Mouse (Mus musculus) liver, embryonic 14.5 days (tissue): ENCODE data around the gene Sema5a. TPM values are rescaled to one million over a fixed set of nuclear protein-coding genes. Genes with fewer than 3 reads are reported as not detected.

ENCODE experiments used
- ATAC-seq: fragments of 200-750 bp; cut with Nextera tagmentation; 2 replicates; pipeline ENCODE4 v1.8.0; 2017; ENCODE audit warnings: moderate number of reproducible peaks, mild to moderate bottlenecking, moderate library complexity; ENCODE audit not compliant: insufficient read depth
- DNase-seq, 3 experiments: peaks; one replicate each; pipeline ENCODE4 v3.0.0-alpha.2; 2012 to 2013; ENCODE audit warnings: low read depth in 3 of 3, low spot score in 3 of 3
- H3K27ac ChIP-seq: fragments of 300-500 bp; sonication (generic); 2 replicates; pipeline ENCODE4 v1.5.1; 2014; ENCODE audit warnings: moderate library complexity, mild to moderate bottlenecking, control low read depth, inconsistent platforms
- H3K27me3 ChIP-seq: fragments of 300-500 bp; sonication (generic); 2 replicates; pipeline ENCODE4 v1.6.1; 2014; ENCODE audit warnings: mild to moderate bottlenecking, low read length, moderate library complexity; ENCODE audit not compliant: control insufficient read depth, insufficient read depth
- H3K36me3 ChIP-seq: fragments of 300-500 bp; sonication (generic); replicated peaks from 2 replicates; pipeline ENCODE4 v1.6.1; 2014; ENCODE audit warnings: low read depth; ENCODE audit not compliant: control insufficient read depth, insufficient read depth
- H3K4me1 ChIP-seq, 2 experiments: fragments of 200-500 bp in 1 of 2; fragments of 300-500 bp in 1 of 2; sonication (generic) in 1 of 2; replicated peaks; 2 replicates each; pipeline ENCODE4 v1.6.1; 2012 to 2014; ENCODE audit warnings: antibody characterized with exemption in 1 of 2, inconsistent platforms in 1 of 2, low read length in 1 of 2; ENCODE audit not compliant: control insufficient read depth in 2 of 2, insufficient read depth in 2 of 2
- H3K4me2 ChIP-seq: fragments of 300-500 bp; sonication (generic); 2 replicates; pipeline ENCODE4 v1.6.1; 2014; ENCODE audit warnings: low read depth, mild to moderate bottlenecking, control low read depth, moderate library complexity
- H3K4me3 ChIP-seq, 2 experiments: fragments of 200-500 bp in 1 of 2; fragments of 300-500 bp in 1 of 2; sonication (generic) in 1 of 2; 2 replicates each; pipeline ENCODE4 v1.5.1; 2012 to 2014; ENCODE audit warnings: low read depth in 2 of 2, low read length in 2 of 2, mild to moderate bottlenecking in 2 of 2, control low read depth in 1 of 2, inconsistent platforms in 1 of 2, moderate library complexity in 1 of 2; ENCODE audit not compliant: insufficient read depth in 1 of 2
- H3K9ac ChIP-seq: fragments of 300-500 bp; sonication (generic); replicated peaks from 2 replicates; pipeline ENCODE4 v1.6.1; 2014; ENCODE audit warnings: mild to moderate bottlenecking, control low read depth, moderate library complexity
- H3K9me3 ChIP-seq: fragments of 300-500 bp; sonication (generic); 2 replicates; pipeline ENCODE4 v1.6.1; 2016; ENCODE audit warnings: low read length, mixed read lengths; ENCODE audit not compliant: control insufficient read depth
- CTCF ChIP-seq: IDR thresholded peaks from 2 replicates; pipeline ENCODE4 v1.5.1; 2016; ENCODE audit warnings: antibody characterized with exemption, low read depth, control low read depth
- EP300 ChIP-seq: IDR thresholded peaks from 2 replicates; pipeline ENCODE4 v1.6.1; 2016; ENCODE audit warnings: antibody characterized with exemption, low read depth
- WGBS: fragments of 180-500 bp; shearing (Covaris S2); extraction: QIAGEN DNeasy Blood & Tissue Kit; methylation state at CpG from one replicate; pipeline ENCODE4 v1.1.7; 2014; ENCODE audit not compliant: insufficient replicate concordance; 5-methylcytosine and 5-hydroxymethylcytosine counted together
- polyA plus RNA-seq, 2 experiments: library from polyadenylated mRNA; depleted of rRNA in 1 of 2; stranded (reverse) in 1 of 2; unstranded in 1 of 2; fragments of >200 nt; fragmentation: Nextera tagmentation in 1 of 2; extraction: Ambion mirVana in 1 of 2; gene quantifications; 2 replicates each; pipeline versions ENCODE4 v1.2.1 to v1.2.3; 2012 to 2014

Gene Sema5a
- polyA plus RNA-seq, 2 experiments, result 0.29 to 0.35 TPM

- H3K27me3 ChIP-seq, result no peaks in the 10 kb centered on the region
- WGBS, result 54% methylated on average over 4 of the region's 4 CpGs
- TF ChIP-seq EP300 (no peak), CTCF (no peak)
- ATAC-seq (no peak), DNase-seq (no peak)
- H3K27ac ChIP-seq, result no peak overlapping the region
- H3K9me3 ChIP-seq, result no peaks in the 10 kb centered on the region
- H3K36me3 ChIP-seq, result no peaks in the 10 kb centered on the region
- H3K9ac ChIP-seq, result no peak overlapping the region
- no peak overlapping the region for H3K4me3 ChIP-seq
- no peak overlapping the region for H3K4me2 ChIP-seq
- no peaks in the 10 kb centered on the region for H3K4me1 ChIP-seq
Observed at GRCm38 (mm10) chr15:32367841-32368240, 123.2 kb downstream of the Sema5a start.

- no peaks in the 10 kb centered on the region for H3K4me1 ChIP-seq
- H3K36me3 ChIP-seq, result no peaks in the 10 kb centered on the region
- H3K4me3 ChIP-seq, result no peak overlapping the region
- no peak overlapping the region for H3K27ac ChIP-seq
- DNase-seq (no peak), ATAC-seq (no peak)
- no peak for TF ChIP-seq CTCF
- no peak for TF ChIP-seq EP300
- no peak overlapping the region for H3K9ac ChIP-seq
- no peak overlapping the region for H3K4me2 ChIP-seq
- 60% methylated on average over 6 of the region's 6 CpGs for WGBS
- no peaks in the 10 kb centered on the region for H3K9me3 ChIP-seq
- no peaks in the 10 kb centered on the region for H3K27me3 ChIP-seq
Observed at GRCm38 (mm10) chr15:32370914-32371313, 126.3 kb downstream of the Sema5a start.

- H3K36me3 ChIP-seq, result no peaks in the 10 kb centered on the region
- no peak overlapping the region for H3K4me3 ChIP-seq
- H3K27ac ChIP-seq, result no peak overlapping the region
- ATAC-seq (no peak), DNase-seq (no peak)
- no peaks in the 10 kb centered on the region for H3K27me3 ChIP-seq
- no peak overlapping the region for H3K4me2 ChIP-seq
- no peak for TF ChIP-seq EP300
- 52% methylated on average over 6 of the region's 6 CpGs for WGBS
- H3K9me3 ChIP-seq, result no peaks in the 10 kb centered on the region
- no peaks in the 10 kb centered on the region for H3K4me1 ChIP-seq
- H3K9ac ChIP-seq, result no peak overlapping the region
Observed at GRCm38 (mm10) chr15:32371385-32371784, 126.8 kb downstream of the Sema5a start.

- Histone ChIP-seq H3K27ac (no peak overlapping the region), H3K4me3 (no peak overlapping the region), H3K36me3 (no peaks in the 10 kb centered on the region), H3K9me3 (no peaks in the 10 kb centered on the region), H3K4me1 (no peaks in the 10 kb centered on the region), H3K4me2 (no peak overlapping the region), H3K9ac (no peak overlapping the region), H3K27me3 (no peaks in the 10 kb centered on the region)
- 75% methylated on average over 5 of the region's 5 CpGs for WGBS
- no peak for ATAC-seq
- DNase-seq, result no peak
- TF ChIP-seq EP300, result no peak
- no peak for TF ChIP-seq CTCF
Observed at GRCm38 (mm10) chr15:32376326-32376725, 131.7 kb downstream of the Sema5a start.

- TF ChIP-seq CTCF, result no peak
- TF ChIP-seq EP300, result no peak
- DNase-seq (no peak), ATAC-seq (no peak)
- H3K9ac ChIP-seq, result no peak overlapping the region
- H3K27ac ChIP-seq, result no peak overlapping the region
- H3K4me1 ChIP-seq, result no peaks in the 10 kb centered on the region
- H3K36me3 ChIP-seq, result no peaks in the 10 kb centered on the region
- no peaks in the 10 kb centered on the region for H3K9me3 ChIP-seq
- H3K4me3 ChIP-seq, result no peak overlapping the region
- H3K4me2 ChIP-seq, result no peak overlapping the region
- H3K27me3 ChIP-seq, result no peaks in the 10 kb centered on the region
- 62% methylated on average over 3 of the region's 3 CpGs for WGBS
Observed at GRCm38 (mm10) chr15:32377781-32378180, 133.2 kb downstream of the Sema5a start.
